Mouse (Mus musculus) midbrain, embryonic 11.5 days (tissue): ENCODE measurements around the gene Hs6st3. TPM values are rescaled to one million over a fixed set of nuclear protein-coding genes. Genes with fewer than 3 reads are reported as not detected.
A peak's percentile ranks its signal among the peaks of the same experiment; 100 is the strongest.

Experiments used
- ATAC-seq: fragments of 200-750 bp; cut with Nextera tagmentation; 2 replicates; pipeline ENCODE4 v1.8.0; 2017; ENCODE audit warnings: moderate TSS enrichment, moderate library complexity; ENCODE audit not compliant: low FRiP score
- DNase-seq: peaks from one replicate; pipeline ENCODE4 v3.0.0; 2015; ENCODE audit warnings: low spot score; ENCODE audit errors: missing footprints
- H3K27ac ChIP-seq: fragments of 300-500 bp; sonication (generic); 2 replicates; pipeline ENCODE4 v1.5.1; 2014; ENCODE audit warnings: low read depth, low read length
- H3K27me3 ChIP-seq: fragments of 300-500 bp; sonication (generic); 2 replicates; pipeline ENCODE4 v1.6.1; 2014; ENCODE audit warnings: mild to moderate bottlenecking, low read length, moderate library complexity, mixed read lengths; ENCODE audit not compliant: control insufficient read depth, insufficient read depth
- H3K36me3 ChIP-seq: fragments of 300-500 bp; sonication (generic); 2 replicates; pipeline ENCODE4 v1.6.1; 2014; ENCODE audit warnings: mild to moderate bottlenecking, low read length, moderate library complexity, mixed read lengths; ENCODE audit not compliant: control insufficient read depth, insufficient read depth
- H3K4me1 ChIP-seq: fragments of 300-500 bp; sonication (generic); 2 replicates; pipeline ENCODE4 v1.6.1; 2014; ENCODE audit warnings: low read length; ENCODE audit not compliant: control insufficient read depth, insufficient read depth
- H3K4me2 ChIP-seq: fragments of 300-500 bp; sonication (generic); 2 replicates; pipeline ENCODE4 v1.6.1; 2014; ENCODE audit warnings: mild to moderate bottlenecking, moderate library complexity
- H3K4me3 ChIP-seq: fragments of 300-500 bp; sonication (generic); 2 replicates; pipeline ENCODE4 v1.5.1; 2014; ENCODE audit warnings: low read depth, low read length
- H3K9ac ChIP-seq: fragments of 300-500 bp; sonication (generic); 2 replicates; pipeline ENCODE4 v1.6.1; 2014; ENCODE audit warnings: low read length
- H3K9me3 ChIP-seq: fragments of 300-500 bp; sonication (generic); 2 replicates; pipeline ENCODE4 v1.6.1; 2016; ENCODE audit warnings: low read length; ENCODE audit not compliant: control insufficient read depth
- WGBS: fragments of 180-500 bp; shearing (Covaris S2); extraction: QIAGEN DNeasy Blood & Tissue Kit; methylation state at CpG from one replicate; pipeline ENCODE4 v1.1.7; 2014; 5-methylcytosine and 5-hydroxymethylcytosine counted together
- polyA plus RNA-seq: library from polyadenylated mRNA; unstranded; fragments of >200 nt; fragmentation: Nextera tagmentation; extraction: Ambion mirVana; gene quantifications from 2 replicates; pipeline ENCODE4 v1.2.1, GENCODE M21; 2014

The Hs6st3 gene
- polyA plus RNA-seq, result 0.12 and 0.20 TPM in 2 replicates

DNA sequence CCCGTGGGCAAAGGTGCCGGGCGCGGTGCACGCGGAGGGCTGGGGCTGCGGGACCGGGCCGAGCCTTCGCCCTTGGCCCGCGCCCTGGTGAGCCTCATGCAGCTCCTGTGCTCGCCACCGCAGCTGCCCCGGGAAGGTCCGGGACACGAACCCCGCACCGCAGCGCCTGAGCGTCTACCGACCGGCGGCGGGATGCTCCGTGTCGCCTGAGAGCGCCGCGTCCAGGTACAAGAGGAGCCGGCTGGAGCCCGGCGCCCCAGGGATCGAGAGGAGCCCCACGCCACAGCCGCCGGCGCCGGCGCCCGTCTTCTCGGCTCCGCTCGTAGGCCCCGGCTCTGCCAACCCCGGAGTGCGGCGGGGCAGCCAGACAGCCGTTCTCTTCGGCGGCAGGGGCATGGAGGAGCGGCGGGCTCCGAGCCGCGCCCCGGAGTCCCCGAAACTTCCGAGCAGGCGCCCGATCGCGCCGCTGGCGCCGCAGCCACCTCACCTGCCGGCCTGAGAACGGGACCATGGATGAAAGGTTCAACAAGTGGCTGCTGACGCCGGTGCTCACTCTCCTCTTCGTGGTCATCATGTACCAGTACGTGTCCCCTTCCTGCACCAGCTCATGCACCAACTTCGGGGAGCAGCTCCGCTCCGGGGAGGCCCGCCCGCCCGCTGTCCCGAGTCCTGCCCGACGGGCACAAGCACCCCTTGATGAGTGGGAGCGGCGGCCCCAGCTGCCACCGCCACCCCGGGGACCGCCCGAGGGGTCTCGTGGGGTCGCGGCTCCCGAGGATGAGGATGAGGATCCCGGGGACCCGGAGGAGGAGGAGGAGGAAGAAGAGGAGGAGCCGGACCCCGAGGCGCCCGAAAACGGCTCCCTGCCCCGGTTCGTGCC, at the start of gene Hs6st3:
TSS of gene Hs6st3 (plus strand) at position 436 of the 880 bp plus-strand sequence.
- Histone ChIP-seq H3K9me3 (no peaks in the 10 kb centered on the region), H3K36me3 (no peaks in the 10 kb centered on the region), H3K4me3 (peak within 1 kb of the TSS; percentile 62), H3K4me1 (peaks cover 10% of the 10 kb centered on the region; the same call in 1 of the 2 replicates), H3K4me2 (peak within 1 kb of the TSS; percentile 98), H3K27me3 (peaks cover 37% of the 10 kb centered on the region), H3K27ac (no peak within 1 kb of the TSS), H3K9ac (peak within 1 kb of the TSS; percentile 52)
- DNase-seq, result peak; percentile 93
- under 1% methylated on average over 99 of the region's 100 CpGs for WGBS
- ATAC-seq, result peak; percentile 57

GRCm38 (mm10) chr14:119098851-119099569, 39.1 kb upstream of the Hs6st3 start, which contains the start of gene Uggt2:
TSS of gene Uggt2 (minus strand) at chr14:119099430.
- ATAC-seq (peak; percentile 97), DNase-seq (peak; percentile 99)
- no peaks in the 10 kb centered on the region for H3K9me3 ChIP-seq
- peak within 1 kb of the TSS; percentile 78 for H3K4me3 ChIP-seq
- H3K4me2 ChIP-seq, result peak within 1 kb of the TSS; percentile 74
- H3K4me1 ChIP-seq, result peaks cover 5% of the 10 kb centered on the region; the same call in 1 of the 2 replicates
- H3K27me3 ChIP-seq, result no peaks in the 10 kb centered on the region
- no peaks in the 10 kb centered on the region for H3K36me3 ChIP-seq
- WGBS, result under 1% methylated on average over 72 of the region's 72 CpGs
- H3K9ac ChIP-seq, result peak within 1 kb of the TSS; percentile 93
- H3K27ac ChIP-seq, result peak within 1 kb of the TSS; percentile 72

GRCm38 (mm10) chr14:119099570-119099891, 38.6 kb upstream of the Hs6st3 start:
- Histone ChIP-seq H3K4me1 (peaks cover 5% of the 10 kb centered on the region; the same call in 1 of the 2 replicates), H3K36me3 (no peaks in the 10 kb centered on the region), H3K4me3 (peak overlapping the region; percentile 78), H3K4me2 (peak overlapping the region; percentile 74), H3K27me3 (no peaks in the 10 kb centered on the region), H3K27ac (peak overlapping the region; percentile 72), H3K9me3 (no peaks in the 10 kb centered on the region), H3K9ac (peak overlapping the region; percentile 93)
- WGBS, result under 1% methylated on average over 13 of the region's 13 CpGs
- peak; percentile 84 for ATAC-seq
- no peak for DNase-seq

GRCm38 (mm10) chr14:119107591-119107990, 30.6 kb upstream of the Hs6st3 start:
- Histone ChIP-seq H3K4me1 (no peaks in the 10 kb centered on the region), H3K4me2 (no peak overlapping the region), H3K27ac (no peak overlapping the region), H3K27me3 (no peaks in the 10 kb centered on the region), H3K36me3 (no peaks in the 10 kb centered on the region), H3K9me3 (no peaks in the 10 kb centered on the region), H3K9ac (no peak overlapping the region), H3K4me3 (no peak overlapping the region)
- no peak for DNase-seq
- 91% methylated on average over 8 of the region's 8 CpGs for WGBS
- no peak for ATAC-seq

DNA sequence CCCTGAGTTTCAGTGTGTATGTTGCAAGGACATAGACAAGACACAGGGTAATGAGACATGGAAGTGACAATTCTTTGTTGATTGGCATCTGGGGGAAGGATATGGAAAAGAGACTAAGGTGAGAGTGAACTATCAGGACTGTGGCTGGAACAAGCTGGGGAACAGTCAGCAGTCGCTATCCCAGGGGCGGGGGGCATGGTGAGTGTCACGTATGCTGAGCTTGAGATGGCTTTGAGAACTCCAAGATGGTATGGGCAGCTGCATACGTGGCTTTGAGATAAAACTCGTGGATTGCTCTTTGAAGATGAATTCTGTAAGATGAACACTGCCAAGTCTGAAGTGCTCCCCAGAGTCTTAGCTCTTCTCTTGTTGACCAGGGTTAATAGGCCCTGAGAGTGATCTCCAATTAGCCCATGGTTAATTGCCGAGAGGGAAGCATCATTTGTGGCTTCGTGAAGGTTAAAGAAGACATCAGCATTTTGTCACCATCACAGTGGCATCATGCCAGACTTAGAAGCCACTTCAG, 29.3 kb upstream of the Hs6st3 start:
- no peak overlapping the region for H3K27ac ChIP-seq
- H3K9ac ChIP-seq, result no peak overlapping the region
- no peaks in the 10 kb centered on the region for H3K9me3 ChIP-seq
- H3K36me3 ChIP-seq, result no peaks in the 10 kb centered on the region
- no peaks in the 10 kb centered on the region for H3K27me3 ChIP-seq
- DNase-seq (no peak), ATAC-seq (no peak)
- no peak overlapping the region for H3K4me2 ChIP-seq
- H3K4me1 ChIP-seq, result no peaks in the 10 kb centered on the region
- no peak overlapping the region for H3K4me3 ChIP-seq
- WGBS, result 77% methylated on average over 7 of the region's 7 CpGs

DNA sequence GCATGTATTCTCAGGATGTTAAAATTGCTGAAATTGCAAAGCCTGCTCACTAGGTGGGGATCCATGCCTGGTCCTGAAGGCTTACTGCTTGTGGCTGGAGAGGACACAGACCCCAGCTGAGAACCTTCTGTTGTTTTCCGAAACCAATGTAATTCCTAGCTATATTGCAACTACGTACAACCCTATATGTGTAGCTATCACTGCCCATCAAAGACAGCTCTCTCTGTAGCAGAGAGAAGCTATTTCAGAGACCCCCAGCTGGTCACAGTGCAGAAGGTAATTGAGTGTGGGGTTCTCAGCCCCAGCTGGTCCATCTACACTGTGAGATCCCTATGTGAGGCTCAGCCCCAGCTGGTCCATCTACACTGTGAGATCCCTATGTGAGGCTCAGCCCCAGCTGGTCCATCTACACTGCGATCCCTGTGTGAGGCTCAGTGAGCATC, 28.3 kb upstream of the Hs6st3 start:
- H3K4me2 ChIP-seq, result no peak overlapping the region
- no peaks in the 10 kb centered on the region for H3K4me1 ChIP-seq
- DNase-seq (no peak), ATAC-seq (no peak)
- no peak overlapping the region for H3K4me3 ChIP-seq
- H3K9ac ChIP-seq, result no peak overlapping the region
- no peaks in the 10 kb centered on the region for H3K36me3 ChIP-seq
- 90% methylated on average over 3 of the region's 3 CpGs for WGBS
- no peak overlapping the region for H3K27ac ChIP-seq
- H3K27me3 ChIP-seq, result no peaks in the 10 kb centered on the region
- no peaks in the 10 kb centered on the region for H3K9me3 ChIP-seq

DNA sequence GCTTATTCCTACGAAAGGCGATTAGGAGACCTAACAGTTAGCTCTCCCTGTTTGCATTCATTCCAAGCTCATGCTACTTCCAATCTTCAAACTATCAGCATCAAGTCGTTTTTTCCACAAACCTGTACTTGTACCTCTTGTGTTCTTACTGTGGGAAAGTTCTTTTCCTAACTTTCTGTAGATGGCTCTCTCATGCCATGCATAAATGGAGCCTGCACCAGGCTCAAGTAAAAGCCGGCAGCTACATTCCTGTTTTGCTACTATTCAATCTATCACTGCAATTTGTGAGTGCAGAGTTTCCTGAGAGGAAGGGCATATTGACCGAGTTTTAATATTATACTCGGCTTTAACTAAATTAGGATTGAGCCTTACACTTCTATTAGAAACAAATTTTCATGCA, 25.6 kb upstream of the Hs6st3 start:
- 82% methylated on average over 6 of the region's 6 CpGs for WGBS
- H3K4me1 ChIP-seq, result no peaks in the 10 kb centered on the region
- H3K9ac ChIP-seq, result no peak overlapping the region
- no peak overlapping the region for H3K4me2 ChIP-seq
- no peak for DNase-seq
- no peaks in the 10 kb centered on the region for H3K36me3 ChIP-seq
- H3K27ac ChIP-seq, result no peak overlapping the region
- H3K4me3 ChIP-seq, result no peak overlapping the region
- no peaks in the 10 kb centered on the region for H3K9me3 ChIP-seq
- H3K27me3 ChIP-seq, result no peaks in the 10 kb centered on the region
- ATAC-seq, result no peak

GRCm38 (mm10) chr14:119123582-119123981, 14.6 kb upstream of the Hs6st3 start:
- DNase-seq (peak; percentile 89), ATAC-seq (peak; percentile 64)
- Histone ChIP-seq H3K27ac (no peak overlapping the region), H3K4me3 (peak overlapping the region; percentile 31), H3K27me3 (no peaks in the 10 kb centered on the region), H3K36me3 (no peaks in the 10 kb centered on the region), H3K4me2 (peak overlapping the region; percentile 55), H3K9me3 (no peaks in the 10 kb centered on the region), H3K9ac (peak overlapping the region; percentile 35; the same call in 1 of the 2 replicates), H3K4me1 (no peaks in the 10 kb centered on the region)
- 4% methylated on average over 12 of the region's 12 CpGs for WGBS
